Mouse (Mus musculus) intestine, embryonic 16.5 days (tissue): ENCODE data around the gene Lrrtm3. TPM values are rescaled to one million over a fixed set of nuclear protein-coding genes. Genes with fewer than 3 reads are reported as not detected.

Experiments used
- polyA plus RNA-seq: library from polyadenylated mRNA; unstranded; fragments of >200 nt; fragmentation: Nextera tagmentation; extraction: Ambion mirVana; gene quantifications from 2 replicates; pipeline ENCODE4 v1.2.1, GENCODE M21; 2015

The Lrrtm3 gene
- polyA plus RNA-seq, 1 experiment from 2014 or later: 3.7 TPM

Other genes starting within 250 kb of the Lrrtm3 start
- 0.06 and 0.10 TPM in 2 replicates for gene Gm10118, start 162.8 kb downstream of the Lrrtm3 start, polyA plus RNA-seq